Mouse (Mus musculus): Measurements from ENCODE around the gene Cldn10. TPM values are rescaled to one million over a fixed set of nuclear protein-coding genes. Genes with fewer than 3 reads are reported as not detected.
"Not testable (repeated sequence)": the region's sequence is repeated elsewhere in the genome, so short reads cannot be mapped to it uniquely, and the experiment has no call there.

Cldn10 gene
- polyA plus RNA-seq, 1 experiment from 2014 or later, result 0.32 TPM

- no peak overlapping the region for H3K4me3 ChIP-seq
- H3K9ac ChIP-seq, result no peak overlapping the region
- no peaks in the 10 kb centered on the region for H3K36me3 ChIP-seq
- no peak overlapping the region for H3K4me2 ChIP-seq
- WGBS, result 46% methylated on average over 7 of the region's 7 CpGs
- no peak for ATAC-seq (ENCODE audit: insufficient number of reproducible peaks, low FRiP score)
- no peaks in the 10 kb centered on the region for H3K9me3 ChIP-seq (replicated peaks)
- peaks cover under 1% of the 10 kb centered on the region for H3K4me1 ChIP-seq (replicated peaks)
- no peaks in the 10 kb centered on the region for H3K27me3 ChIP-seq (replicated peaks)
- no peak overlapping the region for H3K27ac ChIP-seq (ENCODE audit: poor library complexity, severe bottlenecking)
Measured at GRCm38 (mm10) chr14:118803936-118804335, 16.2 kb downstream of the Cldn10 start.

- Histone ChIP-seq H3K9ac (no peak overlapping the region), H3K4me2 (no peak overlapping the region), H3K27ac (ENCODE audit: poor library complexity, severe bottlenecking) (no peak overlapping the region), H3K4me1 (replicated peaks) (peaks cover 5% of the 10 kb centered on the region), H3K4me3 (no peak overlapping the region), H3K27me3 (replicated peaks) (no peaks in the 10 kb centered on the region), H3K9me3 (replicated peaks) (no peaks in the 10 kb centered on the region), H3K36me3 (no peaks in the 10 kb centered on the region)
- no peak for ATAC-seq (ENCODE audit: insufficient number of reproducible peaks, low FRiP score)
- 35% methylated on average over 6 of the region's 6 CpGs for WGBS
Measured at GRCm38 (mm10) chr14:118804351-118804750, 16.6 kb downstream of the Cldn10 start.

GRCm38 (mm10) chr14:118807653-118808052, 19.9 kb downstream of the Cldn10 start:
- Histone ChIP-seq H3K4me3 (no peak overlapping the region), H3K27me3 (replicated peaks) (no peaks in the 10 kb centered on the region), H3K36me3 (no peaks in the 10 kb centered on the region), H3K4me1 (replicated peaks) (peaks cover 12% of the 10 kb centered on the region), H3K4me2 (no peak overlapping the region), H3K27ac (ENCODE audit: poor library complexity, severe bottlenecking) (no peak overlapping the region), H3K9me3 (replicated peaks) (no peaks in the 10 kb centered on the region), H3K9ac (no peak overlapping the region)
- no peak for ATAC-seq (ENCODE audit: insufficient number of reproducible peaks, low FRiP score)
- WGBS, result 75% methylated on average over 5 of the region's 5 CpGs

GRCm38 (mm10) chr14:118808183-118808582, 20.5 kb downstream of the Cldn10 start:
- H3K9me3 ChIP-seq (replicated peaks); H3K27ac ChIP-seq (ENCODE audit: poor library complexity, severe bottlenecking); ATAC-seq (ENCODE audit: insufficient number of reproducible peaks, low FRiP score); H3K4me3 ChIP-seq; H3K36me3 ChIP-seq; H3K9ac ChIP-seq; H3K4me2 ChIP-seq; H3K27me3 ChIP-seq (replicated peaks): not testable (repeated sequence)
- H3K4me1 ChIP-seq (replicated peaks), result peaks cover 12% of the 10 kb centered on the region
- WGBS, result 77% methylated on average over 2 of the region's 2 CpGs

GRCm38 (mm10) chr14:118809686-118810085, 22.0 kb downstream of the Cldn10 start:
- H3K4me2 ChIP-seq, result no peak overlapping the region
- peaks cover 10% of the 10 kb centered on the region; the same call in 1 of the 2 replicates for H3K27me3 ChIP-seq (replicated peaks)
- no peak overlapping the region for H3K9ac ChIP-seq
- no peaks in the 10 kb centered on the region for H3K9me3 ChIP-seq (replicated peaks)
- no peaks in the 10 kb centered on the region for H3K36me3 ChIP-seq
- no peak overlapping the region for H3K27ac ChIP-seq (ENCODE audit: poor library complexity, severe bottlenecking)
- ATAC-seq (ENCODE audit: insufficient number of reproducible peaks, low FRiP score), result no peak
- H3K4me3 ChIP-seq, result no peak overlapping the region
- 71% methylated on average over 4 of the region's 4 CpGs for WGBS
- peaks cover 12% of the 10 kb centered on the region for H3K4me1 ChIP-seq (replicated peaks)

GRCm38 (mm10) chr14:118811256-118811655, 23.5 kb downstream of the Cldn10 start:
- H3K36me3 ChIP-seq; H3K9ac ChIP-seq; H3K9me3 ChIP-seq (replicated peaks); ATAC-seq (ENCODE audit: insufficient number of reproducible peaks, low FRiP score); H3K4me3 ChIP-seq; H3K4me2 ChIP-seq; H3K27ac ChIP-seq (ENCODE audit: poor library complexity, severe bottlenecking): not testable (repeated sequence)
- peaks cover 12% of the 10 kb centered on the region for H3K4me1 ChIP-seq (replicated peaks)
- H3K27me3 ChIP-seq (replicated peaks), result peaks cover 12% of the 10 kb centered on the region

GRCm38 (mm10) chr14:118813111-118813510, 25.4 kb downstream of the Cldn10 start:
- WGBS, result 60% methylated on average over 7 of the region's 7 CpGs
- no peaks in the 10 kb centered on the region for H3K36me3 ChIP-seq
- no peak overlapping the region for H3K4me2 ChIP-seq
- H3K27me3 ChIP-seq (replicated peaks), result peaks cover 12% of the 10 kb centered on the region
- no peak overlapping the region for H3K27ac ChIP-seq (ENCODE audit: poor library complexity, severe bottlenecking)
- H3K9me3 ChIP-seq (replicated peaks), result peaks cover 4% of the 10 kb centered on the region; the same call in 1 of the 2 replicates
- H3K4me1 ChIP-seq (replicated peaks), result peaks cover 12% of the 10 kb centered on the region
- no peak for ATAC-seq (ENCODE audit: insufficient number of reproducible peaks, low FRiP score)
- no peak overlapping the region for H3K4me3 ChIP-seq
- H3K9ac ChIP-seq, result no peak overlapping the region

- no peak overlapping the region for H3K4me3 ChIP-seq
- no peak overlapping the region for H3K9ac ChIP-seq
- WGBS, result 20% methylated on average over 4 of the region's 4 CpGs
- H3K27ac ChIP-seq (ENCODE audit: poor library complexity, severe bottlenecking), result no peak overlapping the region
- no peak for ATAC-seq (ENCODE audit: insufficient number of reproducible peaks, low FRiP score)
- peaks cover 6% of the 10 kb centered on the region; the same call in 1 of the 2 replicates for H3K9me3 ChIP-seq (replicated peaks)
- no peaks in the 10 kb centered on the region for H3K4me1 ChIP-seq (replicated peaks)
- peak overlapping the region; percentile 23; the same call in 1 of the 2 replicates for H3K4me2 ChIP-seq
- no peaks in the 10 kb centered on the region for H3K36me3 ChIP-seq
- H3K27me3 ChIP-seq (replicated peaks), result peaks cover 20% of the 10 kb centered on the region
Measured at GRCm38 (mm10) chr14:118816503-118816902, 28.8 kb downstream of the Cldn10 start.

- Histone ChIP-seq H3K4me2 (no peak overlapping the region), H3K36me3 (no peaks in the 10 kb centered on the region), H3K27ac (ENCODE audit: poor library complexity, severe bottlenecking) (no peak overlapping the region), H3K4me1 (replicated peaks) (no peaks in the 10 kb centered on the region), H3K9ac (no peak overlapping the region), H3K27me3 (replicated peaks) (peaks cover 13% of the 10 kb centered on the region; the same call in 1 of the 2 replicates), H3K9me3 (replicated peaks) (peaks cover 6% of the 10 kb centered on the region; the same call in 1 of the 2 replicates), H3K4me3 (no peak overlapping the region)
- ATAC-seq (ENCODE audit: insufficient number of reproducible peaks, low FRiP score), result no peak
- 10% methylated on average over 8 of the region's 8 CpGs for WGBS
Measured at GRCm38 (mm10) chr14:118820111-118820510, 32.4 kb downstream of the Cldn10 start.

- Histone ChIP-seq H3K4me2 (no peak overlapping the region), H3K4me1 (replicated peaks) (no peaks in the 10 kb centered on the region), H3K9ac (no peak overlapping the region), H3K27ac (ENCODE audit: poor library complexity, severe bottlenecking) (no peak overlapping the region), H3K27me3 (replicated peaks) (0 out of 2 replicates have a peak, but pooled peaks cover 13% of the 10 kb centered on the region), H3K4me3 (no peak overlapping the region), H3K9me3 (replicated peaks) (peaks cover 4% of the 10 kb centered on the region; the same call in 1 of the 2 replicates), H3K36me3 (no peaks in the 10 kb centered on the region)
- WGBS, result 90% methylated on average over 4 of the region's 4 CpGs
- ATAC-seq (ENCODE audit: insufficient number of reproducible peaks, low FRiP score), result no peak
Measured at GRCm38 (mm10) chr14:118822816-118823215, 35.1 kb downstream of the Cldn10 start.

- no peak overlapping the region for H3K9ac ChIP-seq
- no peaks in the 10 kb centered on the region for H3K9me3 ChIP-seq (replicated peaks)
- 72% methylated on average over 6 of the region's 6 CpGs for WGBS
- H3K27me3 ChIP-seq (replicated peaks), result 0 out of 2 replicates have a peak, but pooled peaks cover 13% of the 10 kb centered on the region
- no peak overlapping the region for H3K27ac ChIP-seq (ENCODE audit: poor library complexity, severe bottlenecking)
- no peak for ATAC-seq (ENCODE audit: insufficient number of reproducible peaks, low FRiP score)
- no peaks in the 10 kb centered on the region for H3K4me1 ChIP-seq (replicated peaks)
- no peaks in the 10 kb centered on the region for H3K36me3 ChIP-seq
- no peak overlapping the region for H3K4me3 ChIP-seq
- no peak overlapping the region for H3K4me2 ChIP-seq
Measured at GRCm38 (mm10) chr14:118823313-118823712, 35.6 kb downstream of the Cldn10 start.

GRCm38 (mm10) chr14:118826346-118826745, 38.6 kb downstream of the Cldn10 start:
- Histone ChIP-seq H3K27me3 (replicated peaks) (0 out of 2 replicates have a peak, but pooled peaks cover 5% of the 10 kb centered on the region), H3K4me3 (no peak overlapping the region), H3K4me1 (replicated peaks) (no peaks in the 10 kb centered on the region), H3K36me3 (no peaks in the 10 kb centered on the region), H3K9me3 (replicated peaks) (no peaks in the 10 kb centered on the region), H3K4me2 (no peak overlapping the region), H3K9ac (no peak overlapping the region), H3K27ac (ENCODE audit: poor library complexity, severe bottlenecking) (no peak overlapping the region)
- WGBS, result 79% methylated on average over 8 of the region's 8 CpGs
- no peak for ATAC-seq (ENCODE audit: insufficient number of reproducible peaks, low FRiP score)

All from heart, embryonic 12.5 days (tissue).